Mouse (Mus musculus): ENCODE data around the gene Dnajc7.
"Not testable (repeated sequence)": the region's sequence is repeated elsewhere in the genome, so short reads cannot be mapped to it uniquely, and the experiment has no call there.

Gene Dnajc7

DNA sequence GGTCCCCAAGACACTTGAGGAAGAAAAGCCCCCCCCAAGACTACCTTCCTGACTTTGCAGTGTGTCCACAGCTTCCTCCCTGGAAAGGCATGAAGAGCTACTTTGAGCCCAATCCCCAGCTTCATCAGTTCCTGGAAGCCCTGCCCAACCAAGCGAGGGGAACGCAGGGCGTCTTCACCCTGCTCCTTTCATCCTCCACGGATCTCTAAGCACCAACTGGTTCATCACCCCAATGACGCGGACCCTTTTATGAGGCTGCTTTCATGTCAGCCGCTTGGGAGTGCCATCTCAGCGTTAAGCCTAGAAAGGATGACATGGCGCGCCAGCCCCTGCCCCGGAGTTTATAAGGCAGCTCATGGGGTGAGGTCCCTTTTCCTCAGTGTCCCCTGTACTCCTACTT, at the start of gene Dnajc7:
TSS of gene Dnajc7 (minus strand) at position 187 of the 400 bp plus-strand sequence.
- no peak for DNase-seq (ENCODE audit: low spot score in 2 of 2)

DNA sequence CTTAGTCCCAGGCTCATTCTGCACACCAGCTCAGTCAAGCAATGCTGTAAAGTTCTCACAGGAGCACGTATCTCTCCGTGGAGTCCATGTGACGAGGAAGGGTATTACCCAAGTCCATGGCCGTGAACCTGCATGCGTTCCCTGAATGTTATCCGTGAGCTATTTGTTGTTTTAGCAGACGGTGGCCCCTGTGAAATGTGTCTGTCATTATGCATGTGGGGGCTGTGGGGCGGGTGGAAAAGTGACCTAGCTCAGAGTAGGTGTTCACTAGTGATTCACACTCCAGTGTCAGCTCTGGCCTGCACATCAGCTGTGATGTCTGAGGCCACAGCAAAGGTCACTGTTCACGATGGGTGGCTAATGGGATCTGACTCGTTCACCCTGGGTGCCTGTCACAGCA, 39.8 kb upstream of the Dnajc7 start:
- DNase-seq (ENCODE audit: low spot score in 2 of 2): no peak

DNA sequence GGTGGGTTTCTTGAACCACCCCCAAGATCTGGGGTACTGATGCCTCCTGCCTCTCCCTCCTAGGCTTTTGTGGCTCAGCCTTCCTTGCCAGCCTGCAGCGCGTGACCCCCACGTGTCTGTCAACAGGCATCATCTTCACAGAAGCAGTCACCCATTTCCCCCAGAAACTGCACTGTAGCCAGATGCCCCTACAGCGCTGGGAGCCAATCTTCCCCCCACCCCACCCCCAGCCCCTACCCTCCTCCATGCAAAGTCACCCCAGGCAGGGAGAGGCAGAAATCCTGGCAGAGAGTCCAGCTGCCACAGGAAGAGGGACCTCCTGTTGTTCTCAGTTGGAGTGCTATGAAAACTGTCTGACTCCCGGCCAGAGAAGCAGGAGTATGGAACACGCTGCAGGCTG, 36.5 kb upstream of the Dnajc7 start:
- no peak for DNase-seq (ENCODE audit: low spot score in 2 of 2)

GRCm38 (mm10) chr11:100655589-100655988, 35.6 kb upstream of the Dnajc7 start:
- not testable (repeated sequence) for DNase-seq (ENCODE audit: low spot score in 2 of 2)

GRCm38 (mm10) chr11:100651748-100652147, 31.8 kb upstream of the Dnajc7 start:
- DNase-seq (ENCODE audit: low spot score in 2 of 2): no peak

GRCm38 (mm10) chr11:100651205-100651604, 31.2 kb upstream of the Dnajc7 start:
- no peak for DNase-seq (ENCODE audit: low spot score in 2 of 2)

DNA sequence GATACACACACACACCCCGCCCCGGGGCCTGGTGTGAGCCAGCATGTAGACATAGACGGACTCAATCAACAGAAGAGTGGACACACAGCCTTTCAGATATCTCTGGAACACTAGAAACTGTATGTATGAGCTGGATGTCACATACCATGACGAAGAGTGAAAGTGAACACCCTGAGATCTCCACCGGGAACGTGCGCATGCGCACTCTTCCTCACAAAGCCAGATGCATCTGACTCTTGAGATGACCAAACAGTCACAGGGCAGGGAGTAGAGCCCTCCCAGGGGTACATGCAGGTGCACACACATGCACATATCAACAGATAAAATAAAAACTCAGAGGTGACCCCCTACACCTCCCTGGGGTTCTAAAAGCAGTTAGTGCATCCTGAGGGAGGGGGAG, 28.4 kb upstream of the Dnajc7 start:
- no peak for DNase-seq (ENCODE audit: low spot score in 2 of 2)

DNA sequence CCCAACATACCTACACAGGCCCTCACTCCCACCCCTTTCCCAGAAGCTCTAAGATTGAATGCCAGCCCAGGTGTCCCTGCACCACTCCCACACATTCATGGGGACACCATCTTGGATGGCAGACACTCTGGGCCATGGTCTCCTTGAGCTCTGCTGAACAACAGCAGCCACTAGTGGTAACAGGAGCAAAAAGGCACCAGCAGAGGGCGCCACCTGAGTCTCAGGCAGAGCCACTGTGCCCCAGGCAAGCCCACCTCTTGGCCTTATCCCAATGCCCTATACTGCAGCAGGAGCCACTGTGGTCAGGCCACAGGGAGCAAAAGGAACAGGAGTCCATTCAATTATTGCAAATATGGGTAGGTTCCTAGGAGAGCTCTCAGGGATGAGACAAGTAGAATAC, 26.3 kb upstream of the Dnajc7 start:
- DNase-seq (ENCODE audit: low spot score in 2 of 2): no peak

GRCm38 (mm10) chr11:100643612-100644575, 23.9 kb upstream of the Dnajc7 start:
- peak; percentile 59 to 62 for DNase-seq (ENCODE audit: low spot score in 2 of 2)

DNA sequence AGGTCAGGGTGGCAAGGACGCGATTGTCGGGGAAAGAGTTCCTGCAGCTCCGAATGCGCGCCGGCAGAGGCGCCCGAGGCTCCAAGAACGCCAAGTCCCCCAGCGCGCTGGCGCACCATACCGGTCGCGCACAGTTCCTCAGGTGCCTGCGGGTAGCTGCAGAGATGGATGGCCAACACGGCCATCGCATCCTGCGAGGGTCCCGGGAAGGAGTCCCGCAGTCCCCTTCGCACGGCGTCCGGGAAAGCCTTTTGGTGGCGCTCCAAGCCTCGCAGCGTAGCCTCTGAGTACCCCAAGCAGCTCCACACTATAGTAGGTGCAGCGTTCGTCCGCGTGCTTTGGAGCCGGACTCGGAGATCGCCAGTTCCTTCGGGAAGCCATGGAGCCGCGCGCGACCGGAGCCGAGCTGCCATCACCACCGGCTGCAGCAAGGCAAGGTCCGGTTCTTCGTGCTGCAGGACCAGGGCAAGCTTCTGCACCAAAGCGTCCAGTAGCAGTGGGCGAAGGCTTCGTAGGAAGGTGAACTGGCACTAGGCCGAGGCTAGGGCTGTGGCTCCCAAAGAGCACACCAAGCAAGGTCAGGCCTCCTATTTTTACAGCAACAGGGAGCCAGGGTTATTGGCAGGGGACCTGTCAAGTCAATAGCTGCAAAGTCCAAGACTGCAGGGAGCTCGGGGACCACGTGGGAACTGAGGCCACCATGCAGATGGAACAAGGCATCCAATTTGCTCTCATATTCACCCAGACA, 20.4 kb upstream of the Dnajc7 start:
- peak; percentile 67 to 70 for DNase-seq (ENCODE audit: low spot score in 2 of 2)

- DNase-seq (ENCODE audit: low spot score in 2 of 2): no peak
Observed at GRCm38 (mm10) chr11:100634530-100634929, 14.6 kb upstream of the Dnajc7 start.

GRCm38 (mm10) chr11:100628862-100629352, 8.9 kb upstream of the Dnajc7 start:
- no peak for DNase-seq (ENCODE audit: low spot score in 2 of 2)

GRCm38 (mm10) chr11:100628056-100628455, 8.1 kb upstream of the Dnajc7 start:
- no peak for DNase-seq (ENCODE audit: low spot score in 2 of 2)

GRCm38 (mm10) chr11:100626701-100627195, 6.8 kb upstream of the Dnajc7 start:
- DNase-seq (ENCODE audit: low spot score in 2 of 2): peak; percentile 74 to 76

DNA sequence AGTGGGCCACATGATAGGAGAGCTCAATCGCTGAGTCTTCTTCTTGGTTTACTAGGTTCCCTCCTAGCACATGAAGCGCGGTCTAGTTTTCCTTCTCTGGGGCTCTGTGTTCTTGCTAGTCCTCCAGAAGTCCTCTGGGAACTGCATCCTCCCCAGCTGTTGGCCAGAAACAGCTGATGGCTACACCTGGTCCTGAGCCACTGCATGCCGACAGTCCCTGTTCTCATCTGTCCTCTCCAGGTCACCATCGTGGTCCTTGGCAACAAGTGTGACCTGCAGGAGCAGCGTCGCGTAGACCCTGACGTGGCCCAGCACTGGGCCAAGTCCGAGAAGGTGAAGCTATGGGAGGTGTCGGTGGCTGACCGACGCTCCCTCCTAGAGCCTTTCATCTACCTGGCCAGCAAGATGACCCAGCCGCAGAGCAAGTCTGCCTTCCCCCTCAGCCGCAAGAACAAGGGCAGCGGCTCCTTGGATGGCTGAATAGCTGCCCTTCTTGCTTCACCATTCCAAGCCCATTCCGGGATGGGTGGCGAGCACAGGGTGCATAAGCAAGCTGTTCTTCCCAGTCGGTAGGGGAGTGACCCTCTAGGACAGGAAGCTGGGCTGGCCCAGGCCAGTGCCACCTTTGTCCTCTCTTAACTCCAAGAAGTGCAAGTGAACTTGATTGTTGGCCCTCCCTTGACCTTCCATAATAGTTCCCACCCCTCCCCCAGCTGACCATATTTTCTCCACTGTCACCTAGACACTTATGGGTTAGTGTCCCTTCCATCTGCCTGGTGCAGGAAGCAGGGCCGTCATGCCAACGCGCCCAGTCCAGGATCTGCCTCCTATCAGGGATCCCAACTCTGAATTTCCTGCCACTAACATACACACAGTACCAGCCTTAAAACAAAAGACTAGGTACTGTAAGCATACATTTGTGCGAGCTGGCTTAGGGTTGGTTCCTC, 6.1 kb upstream of the Dnajc7 start:
- DNase-seq (ENCODE audit: low spot score in 2 of 2): no peak

GRCm38 (mm10) chr11:100623867-100624266, 3.9 kb upstream of the Dnajc7 start:
- no peak for DNase-seq (ENCODE audit: low spot score in 2 of 2)

- DNase-seq (ENCODE audit: low spot score in 2 of 2): peak; percentile 98
Observed at GRCm38 (mm10) chr11:100622714-100623113, 2.7 kb upstream of the Dnajc7 start.

DNA sequence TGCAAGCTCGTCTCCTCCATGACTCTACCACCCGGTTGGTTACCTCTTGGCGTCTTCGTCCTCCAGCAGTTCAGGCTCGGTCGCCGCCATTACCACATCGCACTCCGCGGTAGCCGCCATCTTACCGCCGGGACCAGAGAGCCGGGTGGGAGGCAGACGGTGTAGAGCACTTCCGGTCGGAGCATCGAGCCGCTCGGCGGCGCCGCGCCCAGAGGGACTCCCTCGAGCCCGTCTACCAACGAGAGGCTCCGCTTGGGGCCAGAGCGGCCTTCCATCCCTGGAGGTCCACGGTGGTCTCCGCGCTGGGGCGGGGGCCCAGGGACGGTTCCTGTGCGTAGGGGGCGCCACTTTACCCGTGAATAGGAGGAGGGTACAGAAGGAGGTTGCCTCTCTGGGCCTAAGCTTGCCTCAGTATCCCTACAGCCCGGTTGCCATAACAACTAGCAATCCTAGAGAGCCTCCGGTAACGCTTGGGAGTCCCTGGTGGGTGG, 438 bp downstream of the Dnajc7 start:
- DNase-seq (ENCODE audit: low spot score in 2 of 2): peak; percentile 97

DNA sequence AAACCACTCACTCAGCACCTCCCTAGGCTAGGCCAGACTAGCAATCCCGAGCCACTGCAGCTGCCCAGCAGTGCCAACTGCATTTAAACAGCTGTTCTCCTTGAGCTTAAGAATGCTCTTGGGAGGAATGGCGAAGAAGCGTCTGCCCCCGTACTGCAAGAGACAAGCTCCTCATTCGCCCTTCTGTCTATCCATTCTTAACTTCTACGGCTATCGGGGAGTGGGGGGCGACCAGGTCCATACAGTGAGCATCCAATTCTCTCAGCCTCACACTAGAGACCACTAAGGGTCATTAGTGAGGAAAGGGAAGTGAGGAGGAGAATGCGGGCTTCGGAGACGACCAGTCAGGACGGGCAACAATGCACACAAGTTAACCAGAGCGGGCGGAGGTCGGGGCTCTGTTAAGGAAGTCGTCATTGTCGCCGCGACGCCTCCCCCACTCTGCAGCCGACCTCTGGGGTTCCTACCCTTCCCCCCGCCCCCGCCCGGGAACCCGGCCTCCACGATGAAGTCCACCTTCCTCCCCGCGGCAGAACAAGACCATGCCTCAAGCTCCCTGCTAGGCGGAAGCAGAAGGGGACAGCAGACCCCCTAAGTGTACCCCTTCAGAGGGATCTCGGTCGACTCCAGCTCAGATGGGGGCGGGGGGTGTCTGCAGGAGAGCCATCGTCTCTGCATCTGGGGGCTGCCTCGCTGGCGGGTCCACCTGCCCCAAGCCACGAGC, 1.0 kb downstream of the Dnajc7 start, which contains the start of gene Nkiras2:
TSS of gene Nkiras2 (plus strand) at position 484 of the 724 bp plus-strand sequence.
- DNase-seq (ENCODE audit: low spot score in 2 of 2): peak; percentile 56 to 61

DNA sequence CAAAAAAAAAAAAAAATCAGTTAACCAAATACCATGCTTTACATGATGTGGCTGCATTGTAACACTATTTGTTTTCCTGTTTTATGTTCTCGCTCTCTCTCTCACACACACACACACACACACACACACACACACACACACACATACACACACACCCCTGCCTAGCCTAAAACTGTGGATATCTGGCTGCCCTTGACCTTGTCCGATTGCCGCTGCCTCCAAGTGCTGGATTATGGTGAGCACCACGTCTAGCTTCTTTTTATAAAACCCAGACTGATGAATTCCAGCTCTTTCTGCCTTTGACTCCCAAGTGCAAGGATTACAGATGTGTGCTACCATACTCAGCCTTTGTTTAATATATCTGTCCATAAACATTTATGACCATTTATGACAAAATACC, 2.5 kb downstream of the Dnajc7 start:
- no peak for DNase-seq (ENCODE audit: low spot score in 2 of 2)

Data from right cerebral cortex, adult 2 months (tissue).